Mouse (Mus musculus): ENCODE data around the gene Cst7. TPM values are rescaled to one million over a fixed set of nuclear protein-coding genes. Genes with fewer than 3 reads are reported as not detected.

The Cst7 gene
- polyA plus RNA-seq, 1 experiment from 2014 or later = 0.26 TPM

- WGBS = 79% methylated on average over 5 of the region's 5 CpGs
- Histone ChIP-seq H3K27ac (ENCODE audit: low read length) (no peak overlapping the region), H3K36me3 (ENCODE audit: control insufficient read depth, insufficient read depth, low read length) (no peaks in the 10 kb centered on the region), H3K4me2 (replicated peaks; ENCODE audit: low read depth, low read length) (no peak overlapping the region), H3K9me3 (ENCODE audit: control insufficient read depth, low read depth, low read length) (no peaks in the 10 kb centered on the region), H3K27me3 (ENCODE audit: control insufficient read depth, insufficient read depth, low read length) (no peaks in the 10 kb centered on the region), H3K9ac (replicated peaks; ENCODE audit: low read depth, low read length) (no peak overlapping the region), H3K4me3 (ENCODE audit: low read depth, low read length) (no peak overlapping the region), H3K4me1 (ENCODE audit: control insufficient read depth, insufficient read depth, low read length) (no peaks in the 10 kb centered on the region)
- ATAC-seq (ENCODE audit: insufficient number of reproducible peaks, insufficient read depth, low FRiP score, low read depth) = no peak
Measured at GRCm38 (mm10) chr2:150578603-150579002, 8.4 kb downstream of the Cst7 start.

GRCm38 (mm10) chr2:150579628-150580027 is 9.4 kb downstream of the Cst7 start:
- Histone ChIP-seq H3K27ac (ENCODE audit: low read length) (no peak overlapping the region), H3K4me2 (replicated peaks; ENCODE audit: low read depth, low read length) (no peak overlapping the region), H3K27me3 (ENCODE audit: control insufficient read depth, insufficient read depth, low read length) (no peaks in the 10 kb centered on the region), H3K36me3 (ENCODE audit: control insufficient read depth, insufficient read depth, low read length) (no peaks in the 10 kb centered on the region), H3K9me3 (ENCODE audit: control insufficient read depth, low read depth, low read length) (no peaks in the 10 kb centered on the region), H3K4me1 (ENCODE audit: control insufficient read depth, insufficient read depth, low read length) (no peaks in the 10 kb centered on the region), H3K9ac (replicated peaks; ENCODE audit: low read depth, low read length) (no peak overlapping the region), H3K4me3 (ENCODE audit: low read depth, low read length) (no peak overlapping the region)
- ATAC-seq (ENCODE audit: insufficient number of reproducible peaks, insufficient read depth, low FRiP score, low read depth) = no peak
- WGBS = 57% methylated on average over 1 of the region's 1 CpGs

GRCm38 (mm10) chr2:150589076-150589475 is 18.9 kb downstream of the Cst7 start:
- ATAC-seq (ENCODE audit: insufficient number of reproducible peaks, insufficient read depth, low FRiP score, low read depth) = no peak
- Histone ChIP-seq H3K27ac (ENCODE audit: low read length) (no peak overlapping the region), H3K4me2 (replicated peaks; ENCODE audit: low read depth, low read length) (no peak overlapping the region), H3K27me3 (ENCODE audit: control insufficient read depth, insufficient read depth, low read length) (no peaks in the 10 kb centered on the region), H3K4me1 (ENCODE audit: control insufficient read depth, insufficient read depth, low read length) (no peaks in the 10 kb centered on the region), H3K4me3 (ENCODE audit: low read depth, low read length) (no peak overlapping the region), H3K36me3 (ENCODE audit: control insufficient read depth, insufficient read depth, low read length) (peaks cover 22% of the 10 kb centered on the region), H3K9ac (replicated peaks; ENCODE audit: low read depth, low read length) (no peak overlapping the region), H3K9me3 (ENCODE audit: control insufficient read depth, low read depth, low read length) (no peaks in the 10 kb centered on the region)
- 82% methylated on average over 11 of the region's 11 CpGs for WGBS

GRCm38 (mm10) chr2:150595411-150596190 is 25.4 kb downstream of the Cst7 start:
- Histone ChIP-seq H3K4me1 (ENCODE audit: control insufficient read depth, insufficient read depth, low read length) (no peaks in the 10 kb centered on the region), H3K4me2 (replicated peaks; ENCODE audit: low read depth, low read length) (no peak overlapping the region), H3K36me3 (ENCODE audit: control insufficient read depth, insufficient read depth, low read length) (no peaks in the 10 kb centered on the region), H3K27me3 (ENCODE audit: control insufficient read depth, insufficient read depth, low read length) (no peaks in the 10 kb centered on the region), H3K27ac (ENCODE audit: low read length) (no peak overlapping the region), H3K4me3 (ENCODE audit: low read depth, low read length) (no peak overlapping the region), H3K9me3 (ENCODE audit: control insufficient read depth, low read depth, low read length) (no peaks in the 10 kb centered on the region), H3K9ac (replicated peaks; ENCODE audit: low read depth, low read length) (no peak overlapping the region)
- 85% methylated on average over 3 of the region's 3 CpGs for WGBS
- ATAC-seq (ENCODE audit: insufficient number of reproducible peaks, insufficient read depth, low FRiP score, low read depth) = no peak

GRCm38 (mm10) chr2:150600263-150600662 is 30.0 kb downstream of the Cst7 start:
- Histone ChIP-seq H3K9me3 (ENCODE audit: control insufficient read depth, low read depth, low read length) (no peaks in the 10 kb centered on the region), H3K36me3 (ENCODE audit: control insufficient read depth, insufficient read depth, low read length) (no peaks in the 10 kb centered on the region), H3K27ac (ENCODE audit: low read length) (no peak overlapping the region), H3K4me2 (replicated peaks; ENCODE audit: low read depth, low read length) (no peak overlapping the region), H3K4me3 (ENCODE audit: low read depth, low read length) (no peak overlapping the region), H3K27me3 (ENCODE audit: control insufficient read depth, insufficient read depth, low read length) (no peaks in the 10 kb centered on the region), H3K9ac (replicated peaks; ENCODE audit: low read depth, low read length) (no peak overlapping the region), H3K4me1 (ENCODE audit: control insufficient read depth, insufficient read depth, low read length) (no peaks in the 10 kb centered on the region)
- WGBS = 95% methylated on average over 2 of the region's 2 CpGs
- no peak for ATAC-seq (ENCODE audit: insufficient number of reproducible peaks, insufficient read depth, low FRiP score, low read depth)

- Histone ChIP-seq H3K9ac (replicated peaks; ENCODE audit: low read depth, low read length) (no peak overlapping the region), H3K36me3 (ENCODE audit: control insufficient read depth, insufficient read depth, low read length) (no peaks in the 10 kb centered on the region), H3K9me3 (ENCODE audit: control insufficient read depth, low read depth, low read length) (no peaks in the 10 kb centered on the region), H3K27ac (ENCODE audit: low read length) (no peak overlapping the region), H3K27me3 (ENCODE audit: control insufficient read depth, insufficient read depth, low read length) (no peaks in the 10 kb centered on the region), H3K4me2 (replicated peaks; ENCODE audit: low read depth, low read length) (no peak overlapping the region), H3K4me3 (ENCODE audit: low read depth, low read length) (no peak overlapping the region), H3K4me1 (ENCODE audit: control insufficient read depth, insufficient read depth, low read length) (peaks cover 2% of the 10 kb centered on the region; the same call in 1 of the 2 replicates)
- WGBS = 95% methylated on average over 2 of the region's 2 CpGs
- no peak for ATAC-seq (ENCODE audit: insufficient number of reproducible peaks, insufficient read depth, low FRiP score, low read depth)
Measured at GRCm38 (mm10) chr2:150602166-150602565, 32.0 kb downstream of the Cst7 start.

GRCm38 (mm10) chr2:150604802-150605201 is 34.6 kb downstream of the Cst7 start:
- peaks cover 5% of the 10 kb centered on the region; the same call in 1 of the 2 replicates for H3K4me1 ChIP-seq (ENCODE audit: control insufficient read depth, insufficient read depth, low read length)
- no peak overlapping the region for H3K4me3 ChIP-seq (ENCODE audit: low read depth, low read length)
- no peaks in the 10 kb centered on the region for H3K9me3 ChIP-seq (ENCODE audit: control insufficient read depth, low read depth, low read length)
- no peaks in the 10 kb centered on the region for H3K36me3 ChIP-seq (ENCODE audit: control insufficient read depth, insufficient read depth, low read length)
- H3K27me3 ChIP-seq (ENCODE audit: control insufficient read depth, insufficient read depth, low read length) = no peaks in the 10 kb centered on the region
- no peak for ATAC-seq (ENCODE audit: insufficient number of reproducible peaks, insufficient read depth, low FRiP score, low read depth)
- H3K27ac ChIP-seq (ENCODE audit: low read length) = no peak overlapping the region
- WGBS = 78% methylated on average over 2 of the region's 2 CpGs
- no peak overlapping the region for H3K9ac ChIP-seq (replicated peaks; ENCODE audit: low read depth, low read length)
- H3K4me2 ChIP-seq (replicated peaks; ENCODE audit: low read depth, low read length) = no peak overlapping the region

GRCm38 (mm10) chr2:150607086-150607485 is 36.9 kb downstream of the Cst7 start:
- no peaks in the 10 kb centered on the region for H3K9me3 ChIP-seq (ENCODE audit: control insufficient read depth, low read depth, low read length)
- H3K36me3 ChIP-seq (ENCODE audit: control insufficient read depth, insufficient read depth, low read length) = no peaks in the 10 kb centered on the region
- no peak overlapping the region for H3K9ac ChIP-seq (replicated peaks; ENCODE audit: low read depth, low read length)
- H3K27ac ChIP-seq (ENCODE audit: low read length) = no peak overlapping the region
- WGBS = 65% methylated on average over 1 of the region's 1 CpGs
- peak overlapping the region; percentile 76; the same call in 1 of the 2 replicates for H3K4me2 ChIP-seq (replicated peaks; ENCODE audit: low read depth, low read length)
- peak overlapping the region; percentile 94; the same call in 1 of the 2 replicates for H3K4me3 ChIP-seq (ENCODE audit: low read depth, low read length)
- ATAC-seq (ENCODE audit: insufficient number of reproducible peaks, insufficient read depth, low FRiP score, low read depth) = no peak
- no peaks in the 10 kb centered on the region for H3K27me3 ChIP-seq (ENCODE audit: control insufficient read depth, insufficient read depth, low read length)
- H3K4me1 ChIP-seq (ENCODE audit: control insufficient read depth, insufficient read depth, low read length) = peaks cover 5% of the 10 kb centered on the region; the same call in 1 of the 2 replicates
